Mouse (Mus musculus): ENCODE results near the gene Btbd16. TPM values are rescaled to one million over a fixed set of nuclear protein-coding genes. Genes with fewer than 3 reads are reported as not detected.

Btbd16 gene
- polyA plus RNA-seq, 1 experiment from 2014 or later, result not detected

GRCm38 (mm10) chr7:130764160-130764559, 9.7 kb upstream of the Btbd16 start:
- no peak for DNase-seq (ENCODE audit: low spot score, missing footprints)
- Histone ChIP-seq H3K9me3 (ENCODE audit: control insufficient read depth, low read length) (no peaks in the 10 kb centered on the region), H3K4me2 (no peak overlapping the region), H3K36me3 (ENCODE audit: control insufficient read depth, insufficient read depth, low read length) (peaks cover 11% of the 10 kb centered on the region), H3K4me3 (ENCODE audit: low read depth, low read length) (no peak overlapping the region), H3K9ac (ENCODE audit: low read length) (no peak overlapping the region), H3K27me3 (ENCODE audit: control insufficient read depth, insufficient read depth, low read length) (no peaks in the 10 kb centered on the region), H3K27ac (ENCODE audit: low read depth, low read length) (no peak overlapping the region), H3K4me1 (ENCODE audit: control insufficient read depth, insufficient read depth, low read length) (peaks cover 2% of the 10 kb centered on the region; the same call in 1 of the 2 replicates)
- no peak for ATAC-seq (ENCODE audit: low FRiP score)
- 96% methylated on average over 17 of the region's 17 CpGs for WGBS

- DNase-seq (ENCODE audit: low spot score, missing footprints) (no peak), ATAC-seq (ENCODE audit: low FRiP score) (no peak)
- Histone ChIP-seq H3K4me1 (ENCODE audit: control insufficient read depth, insufficient read depth, low read length) (peaks cover 2% of the 10 kb centered on the region; the same call in 1 of the 2 replicates), H3K27ac (ENCODE audit: low read depth, low read length) (no peak overlapping the region), H3K4me3 (ENCODE audit: low read depth, low read length) (no peak overlapping the region), H3K9ac (ENCODE audit: low read length) (no peak overlapping the region), H3K27me3 (ENCODE audit: control insufficient read depth, insufficient read depth, low read length) (no peaks in the 10 kb centered on the region), H3K36me3 (ENCODE audit: control insufficient read depth, insufficient read depth, low read length) (peaks cover 4% of the 10 kb centered on the region; the same call in 1 of the 2 replicates), H3K9me3 (ENCODE audit: control insufficient read depth, low read length) (no peaks in the 10 kb centered on the region), H3K4me2 (no peak overlapping the region)
- WGBS, result 79% methylated on average over 30 of the region's 30 CpGs
Observed at GRCm38 (mm10) chr7:130766411-130767170, 7.3 kb upstream of the Btbd16 start.

GRCm38 (mm10) chr7:130768151-130768550, 5.7 kb upstream of the Btbd16 start:
- Histone ChIP-seq H3K27me3 (ENCODE audit: control insufficient read depth, insufficient read depth, low read length) (no peaks in the 10 kb centered on the region), H3K27ac (ENCODE audit: low read depth, low read length) (no peak overlapping the region), H3K4me1 (ENCODE audit: control insufficient read depth, insufficient read depth, low read length) (no peaks in the 10 kb centered on the region), H3K9ac (ENCODE audit: low read length) (no peak overlapping the region), H3K9me3 (ENCODE audit: control insufficient read depth, low read length) (no peaks in the 10 kb centered on the region), H3K4me2 (no peak overlapping the region), H3K36me3 (ENCODE audit: control insufficient read depth, insufficient read depth, low read length) (peaks cover 4% of the 10 kb centered on the region; the same call in 1 of the 2 replicates), H3K4me3 (ENCODE audit: low read depth, low read length) (no peak overlapping the region)
- WGBS, result 89% methylated on average over 4 of the region's 4 CpGs
- no peak for DNase-seq (ENCODE audit: low spot score, missing footprints)
- ATAC-seq (ENCODE audit: low FRiP score), result no peak

GRCm38 (mm10) chr7:130770707-130771106, 3.2 kb upstream of the Btbd16 start:
- Histone ChIP-seq H3K4me3 (ENCODE audit: low read depth, low read length) (no peak overlapping the region), H3K27me3 (ENCODE audit: control insufficient read depth, insufficient read depth, low read length) (no peaks in the 10 kb centered on the region), H3K4me1 (ENCODE audit: control insufficient read depth, insufficient read depth, low read length) (no peaks in the 10 kb centered on the region), H3K9me3 (ENCODE audit: control insufficient read depth, low read length) (no peaks in the 10 kb centered on the region), H3K27ac (ENCODE audit: low read depth, low read length) (no peak overlapping the region), H3K9ac (ENCODE audit: low read length) (no peak overlapping the region), H3K4me2 (no peak overlapping the region), H3K36me3 (ENCODE audit: control insufficient read depth, insufficient read depth, low read length) (no peaks in the 10 kb centered on the region)
- peak; percentile 38; the same call in 1 of the 2 replicates for ATAC-seq (ENCODE audit: low FRiP score)
- peak; percentile 97 for DNase-seq (ENCODE audit: low spot score, missing footprints)
- WGBS, result 30% methylated on average over 3 of the region's 3 CpGs

GRCm38 (mm10) chr7:130773171-130773830, 568 bp upstream of the Btbd16 start:
- WGBS, result 62% methylated on average over 11 of the region's 11 CpGs
- Histone ChIP-seq H3K4me3 (ENCODE audit: low read depth, low read length) (no peak overlapping the region), H3K9me3 (ENCODE audit: control insufficient read depth, low read length) (no peaks in the 10 kb centered on the region), H3K27ac (ENCODE audit: low read depth, low read length) (no peak overlapping the region), H3K36me3 (ENCODE audit: control insufficient read depth, insufficient read depth, low read length) (no peaks in the 10 kb centered on the region), H3K4me1 (ENCODE audit: control insufficient read depth, insufficient read depth, low read length) (no peaks in the 10 kb centered on the region), H3K9ac (ENCODE audit: low read length) (no peak overlapping the region), H3K4me2 (no peak overlapping the region), H3K27me3 (ENCODE audit: control insufficient read depth, insufficient read depth, low read length) (no peaks in the 10 kb centered on the region)
- ATAC-seq (ENCODE audit: low FRiP score) (no peak), DNase-seq (ENCODE audit: low spot score, missing footprints) (peak; percentile 92)

- Histone ChIP-seq H3K27ac (ENCODE audit: low read depth, low read length) (no peak overlapping the region), H3K27me3 (ENCODE audit: control insufficient read depth, insufficient read depth, low read length) (no peaks in the 10 kb centered on the region), H3K4me1 (ENCODE audit: control insufficient read depth, insufficient read depth, low read length) (no peaks in the 10 kb centered on the region), H3K9ac (ENCODE audit: low read length) (no peak overlapping the region), H3K9me3 (ENCODE audit: control insufficient read depth, low read length) (no peaks in the 10 kb centered on the region), H3K4me3 (ENCODE audit: low read depth, low read length) (no peak overlapping the region), H3K4me2 (no peak overlapping the region), H3K36me3 (ENCODE audit: control insufficient read depth, insufficient read depth, low read length) (no peaks in the 10 kb centered on the region)
- ATAC-seq (ENCODE audit: low FRiP score) (no peak), DNase-seq (ENCODE audit: low spot score, missing footprints) (peak; percentile 45)
- 71% methylated on average over 5 of the region's 5 CpGs for WGBS
Observed at GRCm38 (mm10) chr7:130780866-130781419, 7.1 kb downstream of the Btbd16 start.

GRCm38 (mm10) chr7:130782501-130783050, 8.7 kb downstream of the Btbd16 start:
- no peaks in the 10 kb centered on the region for H3K9me3 ChIP-seq (ENCODE audit: control insufficient read depth, low read length)
- DNase-seq (ENCODE audit: low spot score, missing footprints) (peak; percentile 33), ATAC-seq (ENCODE audit: low FRiP score) (no peak)
- H3K4me1 ChIP-seq (ENCODE audit: control insufficient read depth, insufficient read depth, low read length), result no peaks in the 10 kb centered on the region
- no peak overlapping the region for H3K27ac ChIP-seq (ENCODE audit: low read depth, low read length)
- no peaks in the 10 kb centered on the region for H3K36me3 ChIP-seq (ENCODE audit: control insufficient read depth, insufficient read depth, low read length)
- H3K4me2 ChIP-seq, result no peak overlapping the region
- 86% methylated on average over 5 of the region's 5 CpGs for WGBS
- no peaks in the 10 kb centered on the region for H3K27me3 ChIP-seq (ENCODE audit: control insufficient read depth, insufficient read depth, low read length)
- H3K9ac ChIP-seq (ENCODE audit: low read length), result no peak overlapping the region
- no peak overlapping the region for H3K4me3 ChIP-seq (ENCODE audit: low read depth, low read length)

GRCm38 (mm10) chr7:130785923-130786575, 12.2 kb downstream of the Btbd16 start:
- 86% methylated on average over 12 of the region's 12 CpGs for WGBS
- no peak overlapping the region for H3K4me3 ChIP-seq (ENCODE audit: low read depth, low read length)
- H3K4me2 ChIP-seq, result no peak overlapping the region
- no peak overlapping the region for H3K9ac ChIP-seq (ENCODE audit: low read length)
- ATAC-seq (ENCODE audit: low FRiP score), result no peak
- no peaks in the 10 kb centered on the region for H3K27me3 ChIP-seq (ENCODE audit: control insufficient read depth, insufficient read depth, low read length)
- H3K27ac ChIP-seq (ENCODE audit: low read depth, low read length), result no peak overlapping the region
- peak; percentile 14 for DNase-seq (ENCODE audit: low spot score, missing footprints)
- no peaks in the 10 kb centered on the region for H3K4me1 ChIP-seq (ENCODE audit: control insufficient read depth, insufficient read depth, low read length)
- no peaks in the 10 kb centered on the region for H3K36me3 ChIP-seq (ENCODE audit: control insufficient read depth, insufficient read depth, low read length)
- H3K9me3 ChIP-seq (ENCODE audit: control insufficient read depth, low read length), result no peaks in the 10 kb centered on the region
